Mouse (Mus musculus) midbrain, embryonic 11.5 days (tissue): ENCODE results near the gene Vps35l. TPM values are rescaled to one million over a fixed set of nuclear protein-coding genes. Genes with fewer than 3 reads are reported as not detected.

Experiments
- ATAC-seq: fragments of 200-750 bp; cut with Nextera tagmentation; 2 replicates; pipeline ENCODE4 v1.8.0; 2017; ENCODE audit warnings: moderate TSS enrichment, moderate library complexity; ENCODE audit not compliant: low FRiP score
- DNase-seq: peaks from one replicate; pipeline ENCODE4 v3.0.0; 2015; ENCODE audit warnings: low spot score; ENCODE audit errors: missing footprints
- H3K27ac ChIP-seq: fragments of 300-500 bp; sonication (generic); 2 replicates; pipeline ENCODE4 v1.5.1; 2014; ENCODE audit warnings: low read depth, low read length
- H3K27me3 ChIP-seq: fragments of 300-500 bp; sonication (generic); 2 replicates; pipeline ENCODE4 v1.6.1; 2014; ENCODE audit warnings: mild to moderate bottlenecking, low read length, moderate library complexity, mixed read lengths; ENCODE audit not compliant: control insufficient read depth, insufficient read depth
- H3K36me3 ChIP-seq: fragments of 300-500 bp; sonication (generic); 2 replicates; pipeline ENCODE4 v1.6.1; 2014; ENCODE audit warnings: mild to moderate bottlenecking, low read length, moderate library complexity, mixed read lengths; ENCODE audit not compliant: control insufficient read depth, insufficient read depth
- H3K4me1 ChIP-seq: fragments of 300-500 bp; sonication (generic); 2 replicates; pipeline ENCODE4 v1.6.1; 2014; ENCODE audit warnings: low read length; ENCODE audit not compliant: control insufficient read depth, insufficient read depth
- H3K4me2 ChIP-seq: fragments of 300-500 bp; sonication (generic); 2 replicates; pipeline ENCODE4 v1.6.1; 2014; ENCODE audit warnings: mild to moderate bottlenecking, moderate library complexity
- H3K4me3 ChIP-seq: fragments of 300-500 bp; sonication (generic); 2 replicates; pipeline ENCODE4 v1.5.1; 2014; ENCODE audit warnings: low read depth, low read length
- H3K9ac ChIP-seq: fragments of 300-500 bp; sonication (generic); 2 replicates; pipeline ENCODE4 v1.6.1; 2014; ENCODE audit warnings: low read length
- H3K9me3 ChIP-seq: fragments of 300-500 bp; sonication (generic); 2 replicates; pipeline ENCODE4 v1.6.1; 2016; ENCODE audit warnings: low read length; ENCODE audit not compliant: control insufficient read depth
- WGBS: fragments of 180-500 bp; shearing (Covaris S2); extraction: QIAGEN DNeasy Blood & Tissue Kit; methylation state at CpG from one replicate; pipeline ENCODE4 v1.1.7; 2014; 5-methylcytosine and 5-hydroxymethylcytosine counted together
- polyA plus RNA-seq: library from polyadenylated mRNA; unstranded; fragments of >200 nt; fragmentation: Nextera tagmentation; extraction: Ambion mirVana; gene quantifications from 2 replicates; pipeline ENCODE4 v1.2.1, GENCODE M21; 2014

Vps35l gene
- polyA plus RNA-seq, 1 experiment from 2014 or later, result 74.2 TPM

- H3K36me3 ChIP-seq, result peaks cover 2% of the 10 kb centered on the region; the same call in 1 of the 2 replicates
- WGBS, result 86% methylated on average over 12 of the region's 12 CpGs
- no peak overlapping the region for H3K4me3 ChIP-seq
- H3K9ac ChIP-seq, result no peak overlapping the region
- ATAC-seq (no peak), DNase-seq (no peak)
- no peaks in the 10 kb centered on the region for H3K27me3 ChIP-seq
- no peak overlapping the region for H3K4me2 ChIP-seq
- no peaks in the 10 kb centered on the region for H3K4me1 ChIP-seq
- H3K9me3 ChIP-seq, result no peaks in the 10 kb centered on the region
- H3K27ac ChIP-seq, result no peak overlapping the region
Observed at GRCm38 (mm10) chr7:118747891-118748672, 8.1 kb downstream of the Vps35l start.

DNA sequence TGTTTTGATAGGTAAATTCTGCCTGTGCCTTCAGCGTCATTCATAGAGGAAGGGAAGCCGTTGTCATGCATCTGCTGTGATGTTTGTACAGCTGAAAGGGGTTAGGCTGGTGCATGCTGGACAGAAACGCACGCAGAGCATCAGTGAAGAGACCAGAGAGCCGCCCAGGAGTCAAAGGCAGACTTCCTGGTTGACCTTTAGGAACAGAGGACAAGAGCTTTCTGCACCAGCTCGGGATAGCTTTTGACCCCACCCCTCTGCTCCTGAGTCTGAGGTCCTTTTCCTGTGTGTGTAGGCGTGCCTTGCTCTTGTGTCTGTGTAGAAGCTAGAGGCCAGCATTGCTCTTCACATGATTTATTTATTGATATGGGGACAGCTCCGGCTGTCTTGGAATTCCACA is 9.7 kb downstream of the Vps35l start:
- WGBS, result 85% methylated on average over 8 of the region's 8 CpGs
- ATAC-seq, result no peak

DNA sequence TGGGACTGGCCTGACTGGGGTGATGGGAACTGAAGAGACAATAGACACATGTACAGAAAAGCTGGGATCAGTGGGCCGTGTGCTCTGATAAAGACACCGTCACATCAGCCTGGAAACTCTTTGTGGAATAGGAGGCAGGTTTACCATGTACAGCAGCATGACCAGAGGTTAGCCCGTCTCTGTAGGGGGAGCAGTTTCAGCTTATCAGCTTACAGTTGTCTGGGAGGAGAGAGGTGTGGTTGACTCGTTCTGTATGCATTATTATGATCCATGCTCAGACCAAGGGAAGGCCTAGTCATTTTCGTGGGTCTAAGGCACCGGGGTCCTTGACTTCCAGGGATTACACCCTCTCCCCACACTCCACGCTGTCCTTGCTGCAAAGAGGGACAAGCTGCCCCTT is 11.6 kb downstream of the Vps35l start:
- no peak for ATAC-seq
- H3K4me3 ChIP-seq, result no peak overlapping the region
- H3K9ac ChIP-seq, result no peak overlapping the region
- no peaks in the 10 kb centered on the region for H3K9me3 ChIP-seq
- no peak for DNase-seq
- H3K36me3 ChIP-seq, result peaks cover 4% of the 10 kb centered on the region; the same call in 1 of the 2 replicates
- H3K27me3 ChIP-seq, result no peaks in the 10 kb centered on the region
- WGBS, result 91% methylated on average over 7 of the region's 7 CpGs
- H3K27ac ChIP-seq, result no peak overlapping the region
- H3K4me2 ChIP-seq, result no peak overlapping the region
- no peaks in the 10 kb centered on the region for H3K4me1 ChIP-seq

More for the DNA sequence above, 9.7 kb downstream of the Vps35l start:
- Histone ChIP-seq H3K36me3 (peaks cover 1% of the 10 kb centered on the region; the same call in 1 of the 2 replicates), H3K4me3 (no peak overlapping the region), H3K9me3 (no peaks in the 10 kb centered on the region), H3K27ac (no peak overlapping the region), H3K4me2 (no peak overlapping the region), H3K4me1 (no peaks in the 10 kb centered on the region), H3K27me3 (no peaks in the 10 kb centered on the region), H3K9ac (no peak overlapping the region)
- no peak for DNase-seq

DNA sequence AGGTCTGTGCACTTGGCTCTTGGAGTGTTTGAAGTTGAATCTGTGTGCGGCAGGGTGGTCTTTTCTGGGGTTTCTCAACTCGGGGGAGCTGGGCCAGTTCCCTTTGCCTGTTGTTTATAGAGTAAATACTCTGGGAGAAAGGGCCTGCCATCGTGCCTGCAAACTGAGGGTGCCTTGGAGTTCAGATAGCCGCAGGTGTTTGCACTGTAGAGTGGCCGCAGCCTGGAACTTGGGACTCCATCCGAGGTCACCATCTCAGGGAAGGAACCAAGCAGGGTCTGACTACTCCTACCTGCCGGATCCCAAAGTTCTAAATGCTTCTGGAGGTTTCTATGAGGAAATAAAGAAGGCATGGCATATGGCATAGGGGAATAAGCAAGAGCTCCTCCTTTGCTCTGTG is 15.7 kb downstream of the Vps35l start:
- Histone ChIP-seq H3K9ac (no peak overlapping the region), H3K4me1 (no peaks in the 10 kb centered on the region), H3K9me3 (no peaks in the 10 kb centered on the region), H3K36me3 (peaks cover 6% of the 10 kb centered on the region; the same call in 1 of the 2 replicates), H3K4me3 (no peak overlapping the region), H3K27ac (no peak overlapping the region), H3K4me2 (no peak overlapping the region), H3K27me3 (no peaks in the 10 kb centered on the region)
- ATAC-seq, result no peak
- no peak for DNase-seq
- 91% methylated on average over 7 of the region's 7 CpGs for WGBS

DNA sequence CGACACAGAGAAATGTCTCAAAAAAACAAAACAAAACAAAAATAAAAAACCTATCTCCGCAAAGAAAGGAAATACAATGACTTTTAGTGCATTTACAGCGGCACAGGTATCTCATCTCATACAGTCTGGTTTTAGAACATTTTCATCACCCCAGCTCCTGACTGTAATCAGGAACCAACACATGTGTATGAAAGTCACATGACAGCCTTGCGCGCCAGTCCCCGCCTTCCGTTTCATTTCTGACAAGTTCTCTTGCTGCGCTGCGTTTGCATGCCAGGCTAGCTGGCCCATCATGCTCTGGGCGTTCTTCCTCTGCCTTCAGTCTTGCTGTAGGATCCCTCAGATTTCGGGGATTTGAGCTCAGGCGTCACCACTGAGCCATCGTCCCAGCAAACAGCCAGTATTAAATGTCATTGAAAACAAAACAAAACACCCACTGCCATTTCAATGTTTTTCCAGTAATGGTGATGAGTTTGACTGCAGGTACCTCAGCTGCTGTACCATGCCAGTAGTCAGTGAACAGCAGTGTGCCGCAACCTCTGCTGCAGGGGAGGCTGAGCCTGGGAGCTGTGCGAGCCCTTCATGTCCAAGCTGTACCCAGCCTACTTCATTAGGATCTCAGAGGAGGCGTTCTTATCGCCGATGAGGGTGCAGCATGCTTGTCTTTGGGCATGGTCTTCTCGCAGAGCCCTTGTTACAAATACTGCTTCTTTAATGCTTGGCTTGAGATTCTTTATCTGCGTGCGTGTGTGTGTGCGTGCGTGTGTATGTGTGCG is 16.7 kb downstream of the Vps35l start:
- H3K4me2 ChIP-seq, result no peak overlapping the region
- H3K36me3 ChIP-seq, result peaks cover 9% of the 10 kb centered on the region; the same call in 1 of the 2 replicates
- no peak overlapping the region for H3K9ac ChIP-seq
- ATAC-seq (no peak), DNase-seq (no peak)
- H3K4me1 ChIP-seq, result no peaks in the 10 kb centered on the region
- H3K4me3 ChIP-seq, result no peak overlapping the region
- H3K9me3 ChIP-seq, result no peaks in the 10 kb centered on the region
- no peak overlapping the region for H3K27ac ChIP-seq
- no peaks in the 10 kb centered on the region for H3K27me3 ChIP-seq
- 97% methylated on average over 24 of the region's 24 CpGs for WGBS

DNA sequence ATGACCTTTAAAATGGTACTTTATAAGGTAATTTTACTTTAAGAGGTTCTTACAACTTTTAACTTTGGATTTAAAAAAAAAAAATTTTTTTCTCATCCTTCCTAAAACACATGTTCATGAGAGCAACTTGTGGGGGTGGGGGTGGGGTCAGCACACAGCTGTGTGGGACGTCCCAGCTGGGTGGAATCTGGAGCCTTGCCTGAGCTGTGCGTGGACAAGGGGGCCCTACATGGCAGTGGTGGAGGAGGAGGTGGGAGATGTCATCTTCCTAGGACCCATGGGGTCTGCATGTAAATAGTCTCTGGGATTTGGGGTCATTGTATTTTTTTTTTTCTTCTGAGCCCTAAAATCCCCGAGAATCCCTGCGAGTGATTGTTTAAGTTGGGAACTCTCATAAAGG is 18.3 kb downstream of the Vps35l start:
- Histone ChIP-seq H3K4me1 (no peaks in the 10 kb centered on the region), H3K27ac (no peak overlapping the region), H3K9ac (no peak overlapping the region), H3K4me3 (no peak overlapping the region), H3K36me3 (peaks cover 9% of the 10 kb centered on the region; the same call in 1 of the 2 replicates), H3K4me2 (no peak overlapping the region), H3K9me3 (no peaks in the 10 kb centered on the region), H3K27me3 (no peaks in the 10 kb centered on the region)
- DNase-seq (no peak), ATAC-seq (no peak)
- WGBS, result 63% methylated on average over 4 of the region's 4 CpGs

DNA sequence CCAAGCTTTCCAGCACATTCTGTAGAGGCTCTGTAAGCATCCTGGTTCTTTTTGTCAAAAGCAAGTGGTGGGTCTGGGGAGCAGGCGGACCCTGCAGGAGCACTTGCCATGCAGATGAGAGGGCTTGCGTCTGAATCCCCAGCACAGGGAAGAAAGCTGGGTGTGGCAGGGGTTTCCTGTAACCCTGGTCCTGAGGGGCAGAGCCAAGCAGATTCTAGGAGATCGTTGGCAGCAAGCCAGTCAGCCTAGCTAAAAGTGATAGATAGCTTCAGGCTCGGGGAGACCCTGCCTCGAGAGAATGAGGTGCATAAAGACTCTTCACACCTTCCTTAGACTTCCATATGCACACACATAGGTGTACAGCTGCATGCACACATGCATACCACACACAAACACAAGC is 19.3 kb downstream of the Vps35l start:
- H3K9me3 ChIP-seq, result no peaks in the 10 kb centered on the region
- H3K36me3 ChIP-seq, result peaks cover 9% of the 10 kb centered on the region; the same call in 1 of the 2 replicates

GRCm38 (mm10) chr7:118763939-118764338 is 23.9 kb downstream of the Vps35l start:
- Histone ChIP-seq H3K27me3 (no peaks in the 10 kb centered on the region), H3K9me3 (no peaks in the 10 kb centered on the region), H3K4me1 (no peaks in the 10 kb centered on the region), H3K4me2 (no peak overlapping the region), H3K4me3 (no peak overlapping the region), H3K36me3 (peaks cover 3% of the 10 kb centered on the region; the same call in 1 of the 2 replicates), H3K9ac (no peak overlapping the region), H3K27ac (no peak overlapping the region)
- DNase-seq, result no peak
- no peak for ATAC-seq
- WGBS, result 87% methylated on average over 11 of the region's 11 CpGs

More for the DNA sequence above, 19.3 kb downstream of the Vps35l start:
- H3K9ac ChIP-seq, result no peak overlapping the region
- H3K4me1 ChIP-seq, result no peaks in the 10 kb centered on the region
- ATAC-seq (no peak), DNase-seq (no peak)
- H3K4me3 ChIP-seq, result no peak overlapping the region
- no peaks in the 10 kb centered on the region for H3K27me3 ChIP-seq
- no peak overlapping the region for H3K4me2 ChIP-seq
- H3K27ac ChIP-seq, result no peak overlapping the region
- 89% methylated on average over 5 of the region's 5 CpGs for WGBS

GRCm38 (mm10) chr7:118764725-118765124 is 24.7 kb downstream of the Vps35l start:
- no peaks in the 10 kb centered on the region for H3K9me3 ChIP-seq
- no peak overlapping the region for H3K9ac ChIP-seq
- no peak overlapping the region for H3K27ac ChIP-seq
- no peaks in the 10 kb centered on the region for H3K4me1 ChIP-seq
- ATAC-seq (no peak), DNase-seq (no peak)
- no peak overlapping the region for H3K4me3 ChIP-seq
- H3K4me2 ChIP-seq, result no peak overlapping the region
- no peaks in the 10 kb centered on the region for H3K27me3 ChIP-seq
- H3K36me3 ChIP-seq, result peaks cover 3% of the 10 kb centered on the region; the same call in 1 of the 2 replicates
- WGBS, result 83% methylated on average over 14 of the region's 14 CpGs
